Mouse (Mus musculus) liver, adult 2 months (tissue): ENCODE measurements at regions not wholly inside any gene's neighbourhood (a gene's known extent, or its start where the extent isn't known, plus 50 kb on each side); places are given as distances from the start of the nearest gene placed in this dataset.

ENCODE experiments used
- CTCF ChIP-seq: fragments of 200-500 bp; IDR thresholded peaks from 2 replicates; pipeline ENCODE4 v1.5.1; 2011; ENCODE audit warnings: low read depth, low read length, control low read depth
- POLR2A ChIP-seq: fragments of 200-500 bp; IDR thresholded peaks from 2 replicates; pipeline ENCODE4 v1.6.1; 2011; ENCODE audit warnings: low read length, control low read depth; ENCODE audit not compliant: insufficient read depth; ENCODE audit errors: extremely low read depth

DNA sequence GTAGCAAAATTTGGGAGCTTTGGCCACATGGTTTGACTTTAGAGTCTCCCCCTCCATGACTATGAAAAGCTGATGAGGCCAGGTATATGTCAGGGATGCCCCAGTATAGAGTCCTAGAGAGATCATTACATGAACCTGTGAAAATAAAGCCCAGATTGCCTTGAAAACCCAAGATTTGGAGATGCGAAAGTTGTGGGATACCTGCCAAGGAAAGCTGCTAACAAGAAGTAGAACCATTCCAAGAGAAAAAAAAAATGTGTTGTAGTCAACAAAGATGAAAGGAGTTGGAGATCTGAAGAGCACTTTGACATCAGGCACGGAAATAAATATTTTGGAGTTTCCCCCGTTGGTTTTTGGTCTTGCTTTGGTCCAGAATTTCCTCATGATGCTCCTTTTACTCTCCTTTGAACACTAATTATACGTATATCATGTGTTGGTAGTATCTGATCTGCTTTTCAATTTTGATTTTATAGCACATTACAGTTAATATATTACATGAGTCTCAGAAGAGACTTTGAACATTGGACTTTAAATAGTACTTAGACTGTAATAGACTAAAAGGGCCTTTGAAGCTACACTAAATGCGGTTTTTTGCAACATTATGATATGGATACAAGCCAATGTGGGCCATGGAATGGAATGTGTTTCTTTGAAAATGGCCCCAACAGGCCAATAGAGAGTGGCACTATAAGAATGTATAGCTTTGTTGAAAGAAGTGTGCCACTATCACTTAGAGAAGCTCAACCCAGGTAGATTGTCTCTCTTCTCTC, 461.2 kb downstream of the Jrkl start:
- TF ChIP-seq CTCF (no peak), POLR2A (no peak)
